Mouse (Mus musculus) sigmoid colon, adult 10 weeks (tissue): ENCODE data around the gene Slc16a6. TPM values are rescaled to one million over a fixed set of nuclear protein-coding genes. Genes with fewer than 3 reads are reported as not detected.

Source experiments
- polyA plus RNA-seq: library from polyadenylated mRNA; stranded (reverse); fragments of 350-450 nt; fragmentation: Illumina TruSeq; extraction: RNeasy Lipid Tissue Mini Kit (QIAGEN cat#74804); gene quantifications from one replicate; pipeline ENCODE4 v1.2.3, GENCODE M21; 2014; ENCODE audit warnings: low read depth, low replicate concordance

Slc16a6 gene
- 8.8 TPM for polyA plus RNA-seq

DNA sequence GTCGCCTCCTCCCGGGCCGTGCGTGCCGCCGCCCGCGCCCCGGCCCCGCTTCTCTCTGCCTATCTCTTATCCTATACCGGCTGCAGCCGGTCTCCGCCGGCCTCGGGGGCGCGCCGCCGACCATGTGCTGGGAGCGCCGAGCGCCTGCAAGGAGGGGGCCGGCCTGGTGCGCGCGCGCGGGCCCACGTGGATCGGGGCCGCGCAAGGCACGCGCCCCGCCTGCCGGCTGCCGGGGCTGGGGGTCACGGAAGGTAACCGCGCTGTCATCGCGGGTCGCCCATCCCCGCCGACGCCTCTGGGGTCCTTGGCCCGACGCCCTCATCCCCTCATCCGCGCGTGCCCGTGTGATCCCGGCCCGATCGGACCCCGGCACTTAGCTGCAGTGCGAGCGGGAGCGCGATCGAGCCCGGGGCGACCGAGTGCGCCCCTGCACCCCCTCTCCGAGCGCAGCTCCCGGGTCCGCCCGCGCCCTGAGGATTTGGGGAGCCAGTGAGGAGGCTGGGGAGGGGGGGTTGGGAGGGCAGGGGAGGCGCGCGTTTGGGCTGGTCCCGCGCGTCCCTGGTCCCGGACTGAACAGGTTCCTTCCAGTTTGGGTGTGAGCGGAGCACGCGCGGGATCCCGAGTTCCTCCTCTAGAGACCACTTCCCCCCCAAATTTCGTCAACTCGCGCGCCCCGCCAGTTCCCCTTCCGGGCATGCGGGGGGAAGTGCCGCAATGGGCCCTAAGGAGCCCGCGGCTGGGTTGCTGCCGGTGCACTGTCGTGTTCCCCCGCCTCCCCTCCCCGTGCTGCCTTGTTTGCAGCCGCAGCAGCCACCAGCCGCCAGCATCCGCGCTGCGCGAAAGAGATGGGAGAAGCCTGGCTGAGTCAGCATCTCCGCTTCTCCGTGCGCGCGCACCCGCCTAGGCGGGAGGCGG is at the start of gene Slc16a6, which contains the start of gene Arsg:
Gene Slc16a6 (minus strand): TSS at position 428 of the 915 bp plus-strand sequence.
Gene Arsg (plus strand): TSS at position 204 of the 915 bp plus-strand sequence.

DNA sequence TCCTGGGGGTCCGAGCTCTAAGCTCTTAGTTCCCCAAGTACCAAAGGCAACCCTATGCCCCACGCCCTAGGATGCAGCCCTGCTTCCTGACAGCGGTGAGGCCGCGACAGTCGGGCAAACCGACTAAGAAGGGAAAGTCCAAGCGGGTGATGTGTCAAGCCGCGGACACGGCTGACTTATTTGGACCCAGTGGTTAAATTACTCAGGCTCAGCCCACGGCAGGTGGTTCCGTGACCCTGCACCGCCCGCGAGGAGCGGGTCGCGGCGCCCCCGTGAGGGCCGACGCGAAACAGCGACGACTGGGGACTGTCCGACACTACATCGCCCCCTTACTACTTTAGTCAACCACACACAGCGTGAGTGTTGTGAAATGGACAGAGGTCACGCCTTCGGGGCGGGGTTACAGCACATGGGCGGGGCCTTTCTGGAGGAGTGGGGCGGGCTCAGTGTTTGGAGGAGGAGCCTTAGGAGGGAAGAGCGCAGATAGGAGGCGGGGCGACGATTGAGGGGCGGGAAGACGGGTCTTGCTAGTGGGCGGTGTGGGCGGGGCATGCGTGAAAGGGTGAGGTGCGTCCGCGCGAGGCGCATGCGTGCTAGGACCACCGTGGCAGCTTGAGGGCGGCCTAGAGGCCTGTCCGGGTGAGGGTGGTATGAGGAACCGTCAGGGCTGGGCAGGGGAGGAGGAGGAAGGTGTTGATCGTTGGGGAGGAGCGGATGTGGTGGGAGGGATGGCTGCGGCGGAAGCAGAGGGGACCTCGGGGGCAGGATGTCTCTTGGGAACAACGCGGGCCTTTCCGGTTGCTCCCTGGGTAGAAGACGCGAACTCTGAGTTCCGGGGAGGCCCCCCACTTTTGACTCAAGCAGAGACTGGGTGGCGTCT is 47.8 kb downstream of the Slc16a6 start, which contains the start of gene Amz2:
Gene Amz2 (plus strand): TSS at position 555 of the 880 bp plus-strand sequence.

DNA sequence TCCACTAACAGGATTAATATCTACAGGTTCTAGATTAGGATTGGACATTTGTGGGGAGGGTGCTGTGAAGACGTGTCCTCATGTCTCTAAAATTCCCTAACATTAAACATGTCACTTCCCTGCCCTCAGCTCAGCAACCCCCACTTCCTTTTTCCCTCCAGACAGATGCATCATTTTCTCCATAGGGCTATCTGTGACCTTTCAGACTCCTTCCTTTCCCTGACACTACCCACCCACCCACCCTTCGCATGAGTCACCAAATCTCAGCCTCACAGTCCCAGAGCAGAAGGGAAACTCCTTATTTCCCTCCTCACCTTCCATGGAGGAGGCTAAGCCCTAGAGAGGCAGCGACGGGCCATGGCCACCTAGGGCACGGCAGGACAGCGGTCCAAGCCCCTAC is 59.8 kb downstream of the Slc16a6 start, which contains the start of gene 9930022D16Rik:
Gene 9930022D16Rik (plus strand): TSS at position 301 of the 400 bp plus-strand sequence.

Other genes with a start within 250 kb of the Slc16a6 start
- 1.5 TPM for gene Rgs9, start 175.5 kb downstream of the Slc16a6 start, polyA plus RNA-seq
- 100 TPM for gene Gna13, start 110.8 kb downstream of the Slc16a6 start, polyA plus RNA-seq
- gene 9930022D16Rik, start 59.7 kb downstream of the Slc16a6 start, polyA plus RNA-seq: not detected
- gene Amz2, start 47.7 kb downstream of the Slc16a6 start, polyA plus RNA-seq: 47.3 TPM
- gene Arsg, start 224 bp downstream of the Slc16a6 start, polyA plus RNA-seq: 5.3 TPM
- gene Wipi1, start 138.4 kb upstream of the Slc16a6 start, polyA plus RNA-seq: 32.4 TPM
- gene Prkar1a, start 175.8 kb upstream of the Slc16a6 start, polyA plus RNA-seq: 220 TPM
- gene Fam20a, start 248.7 kb upstream of the Slc16a6 start, polyA plus RNA-seq: 0.82 TPM